Mouse (Mus musculus) lung, postnatal 0 days (tissue): ENCODE data around the gene Cela1. TPM values are rescaled to one million over a fixed set of nuclear protein-coding genes. Genes with fewer than 3 reads are reported as not detected.
A peak's percentile ranks its signal among the peaks of the same experiment; 100 is the strongest.

Experiments used
- ATAC-seq: fragments of 200-750 bp; cut with Nextera tagmentation; 2 replicates; pipeline ENCODE4 v1.8.0; 2017; ENCODE audit warnings: moderate library complexity
- DNase-seq: peaks from one replicate; pipeline ENCODE4 v3.0.0-alpha.2; 2016; ENCODE audit warnings: low spot score
- H3K27ac ChIP-seq: fragments of 300-500 bp; sonication (generic); 2 replicates; pipeline ENCODE4 v1.5.1; 2014; ENCODE audit warnings: antibody characterized with exemption, mild to moderate bottlenecking, low read length, mixed read lengths
- H3K27me3 ChIP-seq: fragments of 300-500 bp; sonication (generic); replicated peaks from 2 replicates; pipeline ENCODE4 v1.6.1; 2014; ENCODE audit warnings: low read length, mixed read lengths; ENCODE audit not compliant: insufficient read depth
- H3K36me3 ChIP-seq: fragments of 300-500 bp; sonication (generic); 2 replicates; pipeline ENCODE4 v1.6.1; 2014; ENCODE audit warnings: low read length, mixed read lengths; ENCODE audit not compliant: insufficient read depth
- H3K4me1 ChIP-seq: fragments of 300-500 bp; sonication (generic); 2 replicates; pipeline ENCODE4 v1.6.1; 2014; ENCODE audit warnings: antibody characterized with exemption, low read depth, low read length, mixed read lengths; ENCODE audit not compliant: insufficient read depth
- H3K4me2 ChIP-seq: fragments of 300-500 bp; sonication (generic); replicated peaks from 2 replicates; pipeline ENCODE4 v1.6.1; 2014; ENCODE audit warnings: low read depth, mild to moderate bottlenecking, low read length, moderate library complexity, mixed read lengths
- H3K4me3 ChIP-seq: fragments of 300-500 bp; sonication (generic); 2 replicates; pipeline ENCODE4 v1.5.1; 2014; ENCODE audit warnings: low read depth, low read length
- H3K9ac ChIP-seq: fragments of 300-500 bp; sonication (generic); replicated peaks from 2 replicates; pipeline ENCODE4 v1.6.1; 2014; ENCODE audit warnings: low read depth, mild to moderate bottlenecking
- H3K9me3 ChIP-seq: fragments of 300-500 bp; sonication (generic); 2 replicates; pipeline ENCODE4 v1.6.1; 2016; ENCODE audit warnings: low read length, mixed read lengths
- CTCF ChIP-seq: IDR thresholded peaks from 2 replicates; pipeline ENCODE4 v1.5.1; 2016; ENCODE audit warnings: antibody characterized with exemption, mild to moderate bottlenecking
- EP300 ChIP-seq: IDR thresholded peaks from 2 replicates; pipeline ENCODE4 v1.6.1; 2016; ENCODE audit warnings: antibody characterized with exemption, mild to moderate bottlenecking, control low read depth
- WGBS: fragments of 180-500 bp; shearing (Covaris S2); extraction: QIAGEN DNeasy Blood & Tissue Kit; methylation state at CpG from one replicate; pipeline ENCODE4 v1.1.7; 2014; 5-methylcytosine and 5-hydroxymethylcytosine counted together
- microRNA-seq: library from miRNA; unstranded; fragments of <30 nt; microRNA quantifications from one replicate; pipeline ENCODE4, GENCODE M21; 2016
- polyA plus RNA-seq: library from polyadenylated mRNA; unstranded; fragments of >200 nt; fragmentation: Nextera tagmentation; extraction: Ambion mirVana; gene quantifications from 2 replicates; pipeline ENCODE4 v1.2.1, GENCODE M21; 2015

Gene Cela1
- polyA plus RNA-seq, 1 experiment from 2014 or later = 11.4 TPM

- WGBS = 72% methylated on average over 12 of the region's 12 CpGs
- Histone ChIP-seq H3K27ac (0 out of 2 replicates have a peak overlapping the region, but pooled peaks have one; percentile 7), H3K4me2 (no peak overlapping the region), H3K9ac (no peak overlapping the region), H3K4me3 (no peak overlapping the region), H3K27me3 (no peaks in the 10 kb centered on the region), H3K36me3 (no peaks in the 10 kb centered on the region), H3K4me1 (peaks cover 5% of the 10 kb centered on the region; the same call in 1 of the 2 replicates), H3K9me3 (no peaks in the 10 kb centered on the region)
- no peak for TF ChIP-seq EP300
- TF ChIP-seq CTCF = no peak
- ATAC-seq = peak; percentile 29; the same call in 1 of the 2 replicates
- peak; percentile 42 for DNase-seq
Observed at GRCm38 (mm10) chr15:100631454-100632170, 56.1 kb downstream of the Cela1 start.

- WGBS = 74% methylated on average over 3 of the region's 3 CpGs
- no peaks in the 10 kb centered on the region for H3K9me3 ChIP-seq
Observed at GRCm38 (mm10) chr15:100630126-100630525, 57.6 kb downstream of the Cela1 start.

GRCm38 (mm10) chr15:100628797-100629196, 58.9 kb downstream of the Cela1 start:
- peak; percentile 71 for DNase-seq
- Histone ChIP-seq H3K9ac (no peak overlapping the region), H3K36me3 (no peaks in the 10 kb centered on the region), H3K4me3 (no peak overlapping the region), H3K4me1 (peaks cover 5% of the 10 kb centered on the region; the same call in 1 of the 2 replicates), H3K27ac (peak overlapping the region; percentile 74), H3K9me3 (no peaks in the 10 kb centered on the region), H3K4me2 (no peak overlapping the region), H3K27me3 (no peaks in the 10 kb centered on the region)
- ATAC-seq = peak; percentile 75
- TF ChIP-seq EP300 = peak; percentile 90
- no peak for TF ChIP-seq CTCF
- 41% methylated on average over 7 of the region's 7 CpGs for WGBS

More at GRCm38 (mm10) chr15:100630126-100630525, 57.6 kb downstream of the Cela1 start:
- ATAC-seq (no peak), DNase-seq (no peak)
- Histone ChIP-seq H3K4me2 (no peak overlapping the region), H3K36me3 (no peaks in the 10 kb centered on the region), H3K4me3 (no peak overlapping the region), H3K27me3 (no peaks in the 10 kb centered on the region), H3K27ac (no peak overlapping the region), H3K9ac (no peak overlapping the region), H3K4me1 (peaks cover 5% of the 10 kb centered on the region; the same call in 1 of the 2 replicates)
- no peak for TF ChIP-seq CTCF
- no peak for TF ChIP-seq EP300

GRCm38 (mm10) chr15:100627774-100628370, 59.8 kb downstream of the Cela1 start:
- DNase-seq (peak; percentile 49), ATAC-seq (peak; percentile 30; the same call in 1 of the 2 replicates)
- no peaks in the 10 kb centered on the region for H3K36me3 ChIP-seq

GRCm38 (mm10) chr15:100627287-100627686, 60.4 kb downstream of the Cela1 start:
- Histone ChIP-seq H3K9me3 (no peaks in the 10 kb centered on the region), H3K4me3 (no peak overlapping the region), H3K4me1 (peaks cover 5% of the 10 kb centered on the region; the same call in 1 of the 2 replicates), H3K4me2 (no peak overlapping the region), H3K9ac (no peak overlapping the region), H3K27ac (peak overlapping the region; percentile 74), H3K36me3 (no peaks in the 10 kb centered on the region), H3K27me3 (no peaks in the 10 kb centered on the region)
- ATAC-seq (no peak), DNase-seq (no peak)
- 0 out of 2 replicates have a peak, but pooled peaks have one; percentile 35 for TF ChIP-seq EP300
- no peak for TF ChIP-seq CTCF
- WGBS = 33% methylated on average over 10 of the region's 10 CpGs

More at GRCm38 (mm10) chr15:100627774-100628370, 59.8 kb downstream of the Cela1 start:
- WGBS = 10% methylated on average over 11 of the region's 11 CpGs
- no peaks in the 10 kb centered on the region for H3K9me3 ChIP-seq
- H3K27me3 ChIP-seq = no peaks in the 10 kb centered on the region
- H3K4me3 ChIP-seq = no peak overlapping the region
- H3K4me1 ChIP-seq = peaks cover 5% of the 10 kb centered on the region; the same call in 1 of the 2 replicates
- no peak overlapping the region for H3K4me2 ChIP-seq
- H3K9ac ChIP-seq = no peak overlapping the region
- TF ChIP-seq EP300 (peak; percentile 7; the same call in 1 of the 2 replicates), CTCF (no peak)
- H3K27ac ChIP-seq = peak overlapping the region; percentile 74

- TF ChIP-seq CTCF = no peak
- TF ChIP-seq EP300 = no peak
- peaks cover 5% of the 10 kb centered on the region; the same call in 1 of the 2 replicates for H3K4me1 ChIP-seq
- peaks cover 11% of the 10 kb centered on the region; the same call in 1 of the 2 replicates for H3K36me3 ChIP-seq
- H3K9me3 ChIP-seq = no peaks in the 10 kb centered on the region
- ATAC-seq = no peak
- H3K4me2 ChIP-seq = no peak overlapping the region
- H3K9ac ChIP-seq = no peak overlapping the region
- 92% methylated on average over 3 of the region's 3 CpGs for WGBS
- H3K4me3 ChIP-seq = no peak overlapping the region
- no peaks in the 10 kb centered on the region for H3K27me3 ChIP-seq
- DNase-seq = no peak
- H3K27ac ChIP-seq = no peak overlapping the region
Observed at GRCm38 (mm10) chr15:100624435-100624834, 63.3 kb downstream of the Cela1 start.

Small RNA genes lying within 50 kb of the gene (microRNA-seq; reads per million reads assigned to microRNA genes)
- not detected for gene Mir6961

Other genes with a start within 250 kb of the Cela1 start
- 13.0 and 13.2 TPM in 2 replicates for gene Letmd1, start 218.9 kb downstream of the Cela1 start, polyA plus RNA-seq
- gene Csrnp2, start 192.4 kb downstream of the Cela1 start, polyA plus RNA-seq = 4.7 and 4.9 TPM in 2 replicates
- 13.9 and 16.6 TPM in 2 replicates for gene Tfcp2, start 135.9 kb downstream of the Cela1 start, polyA plus RNA-seq
- gene Pou6f1, start 87.9 kb downstream of the Cela1 start, polyA plus RNA-seq = 6.4 and 7.6 TPM in 2 replicates
- 246 and 299 TPM in 2 replicates for gene Dazap2, start 72.6 kb downstream of the Cela1 start, polyA plus RNA-seq
- gene Smagp, start 51.0 kb downstream of the Cela1 start, polyA plus RNA-seq = 65.6 and 71.8 TPM in 2 replicates
- gene Bin2, start 18.4 kb downstream of the Cela1 start, polyA plus RNA-seq = 4.2 and 4.5 TPM in 2 replicates
- gene Galnt6, start 41.5 kb upstream of the Cela1 start, polyA plus RNA-seq = 1.2 TPM in 2 replicates
- 3.9 and 5.5 TPM in 2 replicates for gene Slc4a8, start 73.8 kb upstream of the Cela1 start, polyA plus RNA-seq
- 1.2 and 1.5 TPM in 2 replicates for gene Scn8a, start 181.9 kb upstream of the Cela1 start, polyA plus RNA-seq